Mouse (Mus musculus): Measurements from ENCODE around the gene Ube2e2.

DNA sequence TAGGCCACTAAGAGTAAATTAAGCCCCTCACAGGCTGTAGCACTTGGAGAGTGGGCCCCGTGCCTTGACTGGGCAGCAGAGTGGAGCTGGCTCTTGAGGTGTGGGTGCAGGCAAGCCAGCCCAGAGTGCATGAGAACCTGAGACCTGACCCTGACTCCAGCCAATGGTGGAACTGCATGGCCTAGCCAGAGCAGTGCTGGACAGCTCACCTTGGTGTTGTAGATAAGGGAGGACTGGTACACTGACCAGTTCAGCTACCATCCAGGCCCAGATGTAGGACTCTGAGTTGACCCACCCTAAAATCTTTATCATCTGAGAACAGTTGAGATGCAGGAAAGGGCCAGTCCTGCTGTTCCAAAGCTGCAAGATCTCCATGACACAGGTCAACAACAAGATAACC is 11.6 kb downstream of the Ube2e2 start:
- TF ChIP-seq POLR2A (IDR thresholded peaks at IDR 0.05; ENCODE audit: insufficient read depth, low read depth, low read length) (no peak), CTCF (IDR thresholded peaks at IDR 0.05; ENCODE audit: insufficient read depth, low read depth, low read length) (no peak)

All from olfactory bulb, adult 2 months (tissue).